Mouse (Mus musculus): Measurements from ENCODE around the gene Gna13.

- TF ChIP-seq POLR2A (IDR thresholded peaks at IDR 0.05; ENCODE audit: insufficient read length, low read depth), result no peak
- peak; percentile 34 for TF ChIP-seq USF1 (IDR thresholded peaks at IDR 0.05; ENCODE audit: low read depth)
- TF ChIP-seq POLR2AphosphoS2 (IDR thresholded peaks at IDR 0.05; ENCODE audit: insufficient read length, low read depth), result no peak
- no peak for TF ChIP-seq E2F4 (IDR thresholded peaks at IDR 0.05; ENCODE audit: insufficient read depth)
- TF ChIP-seq REST (IDR thresholded peaks at IDR 0.05; ENCODE audit: insufficient read depth, insufficient read length), result no peak
- TF ChIP-seq CEBPB (IDR thresholded peaks at IDR 0.05; ENCODE audit: insufficient read depth, poor library complexity, severe bottlenecking), result no peak
Observed at GRCm38 (mm10) chr11:109361631-109362462, 784 bp upstream of the Gna13 start.
